In genomic region chr9:89870531-89871150, GRCm38 (mm10) we compare ENCODE assay signal across 33 mouse cellular contexts. TPM values are rescaled to one million over a fixed set of nuclear protein-coding genes. Genes with fewer than 3 reads are reported as not detected.
DNase-seq lines count a peak whose midpoint lies in the region; ATAC-seq and TF ChIP-seq lines count a peak whose summit lies in the region.
"Had no signal": no experiment of that assay in that cellular context is flagged by ENCODE, and none has a peak within 500 bp of the region (broad histone marks: within the 10 kb centered on the region; RNA-seq: fewer than 3 reads in every experiment).

No protein-coding gene starts in this region.

- no peak overlapping the region for H3K4me2 ChIP-seq in forebrain, embryonic 14.5 days (ENCODE audit: low read length)
- H3K4me2 ChIP-seq in forebrain, embryonic 11.5 days (ENCODE audit: low read depth, low read length, severe bottlenecking): no peak overlapping the region
- H3K4me2 ChIP-seq in myocyte (ENCODE audit: low read depth): peak overlapping the region; percentile 43
- H3K4me2 ChIP-seq: heart, embryonic 12.5 days; hindbrain, embryonic 14.5 days; kidney, embryonic 15.5 days; limb, embryonic 12.5 days; liver, embryonic 15.5 days; lung, embryonic 14.5 days; neural tube, embryonic 15.5 days had no signal

- no peak for TF ChIP-seq CTCF in layer of hippocampus, adult 2 months (conservative IDR thresholded peaks at IDR 0.05)

- ATAC-seq in forebrain, embryonic 14.5 days: peak; percentile 62; the same call in 1 of the 2 replicates
- no peak for ATAC-seq in forebrain, embryonic 11.5 days (replicated peaks; ENCODE audit: low FRiP score)

- H3K9ac ChIP-seq in forebrain, embryonic 14.5 days (ENCODE audit: low read length): no peak overlapping the region
- no peak overlapping the region for H3K9ac ChIP-seq in forebrain, embryonic 11.5 days (ENCODE audit: low read length)
- H3K9ac ChIP-seq: heart, embryonic 12.5 days; hindbrain, embryonic 14.5 days; kidney, embryonic 15.5 days; limb, embryonic 12.5 days; liver, embryonic 15.5 days; lung, embryonic 14.5 days; neural tube, embryonic 15.5 days had no signal

- H3K36me3 ChIP-seq in forebrain, embryonic 14.5 days (ENCODE audit: control insufficient read depth, insufficient read depth, low read length): no peaks in the 10 kb centered on the region
- H3K36me3 ChIP-seq in forebrain, embryonic 11.5 days (ENCODE audit: control insufficient read depth, insufficient read depth, low read length): no peaks in the 10 kb centered on the region
- H3K36me3 ChIP-seq in myocyte (ENCODE audit: control insufficient read depth, insufficient read depth): no peaks in the 10 kb centered on the region
- H3K36me3 ChIP-seq: heart, embryonic 12.5 days; kidney, embryonic 15.5 days; limb, embryonic 12.5 days; liver, embryonic 15.5 days; neural tube, embryonic 15.5 days had no signal

- no peak for DNase-seq in forebrain, embryonic 14.5 days (ENCODE audit: low spot score)
- no peak for DNase-seq in forebrain, embryonic 11.5 days (ENCODE audit: low spot score)
- DNase-seq in layer of hippocampus, adult 2 months (ENCODE audit: low spot score in 2 of 2): peak; percentile 49 to 61
- DNase-seq in layer of hippocampus, adult 11-12 months (ENCODE audit: low spot score): no peak
- peak; percentile 55 for DNase-seq in brain, adult 2 months (ENCODE audit: low read depth, low spot score)
- no peak for DNase-seq in gastrocnemius, adult 8-10 months (ENCODE audit: low spot score in 2 of 2)
- DNase-seq: adrenal gland, postnatal 25 days; cerebellum, adult 8-10 months; cerebellum, postnatal 25 days; gastrocnemius, postnatal 25 days; heart, adult 2 months; kidney, adult 18-20 months; kidney, postnatal 25 days; lung, embryonic 14.5 days; lung, postnatal 14 days; midbrain, embryonic 14.5 days; retina, postnatal 1 day; spleen, adult 18-20 months; thymus, adult 18-20 months; thymus, postnatal 25 days had no signal

- H3K4me3 ChIP-seq in forebrain, embryonic 14.5 days (ENCODE audit: low read depth, low read length): no peak overlapping the region
- H3K4me3 ChIP-seq in forebrain, embryonic 11.5 days (ENCODE audit: low read depth, low read length): no peak overlapping the region
- H3K4me3 ChIP-seq in layer of hippocampus, adult 2 months: no peak overlapping the region
- no peak overlapping the region for H3K4me3 ChIP-seq in myocyte
- H3K4me3 ChIP-seq: heart, adult 2 months; heart, embryonic 12.5 days; kidney, embryonic 15.5 days; left cerebral cortex, adult 2 months; limb, embryonic 12.5 days; liver, embryonic 15.5 days; neural tube, embryonic 15.5 days had no signal

- 6% methylated on average over 8 of the region's 8 CpGs for WGBS in forebrain, embryonic 14.5 days
- WGBS in forebrain, embryonic 11.5 days: 6% methylated on average over 8 of the region's 8 CpGs

- H3K27me3 ChIP-seq in forebrain, embryonic 14.5 days (replicated peaks; ENCODE audit: control insufficient read depth, insufficient read depth, low read length): peaks cover 36% of the 10 kb centered on the region
- peaks cover 34% of the 10 kb centered on the region for H3K27me3 ChIP-seq in forebrain, embryonic 11.5 days (ENCODE audit: control insufficient read depth, insufficient read depth, low read length)
- no peaks in the 10 kb centered on the region for H3K27me3 ChIP-seq in myocyte (ENCODE audit: control insufficient read depth, insufficient read depth, insufficient read length)

- no peaks in the 10 kb centered on the region for H3K4me1 ChIP-seq in forebrain, embryonic 14.5 days (ENCODE audit: control insufficient read depth, insufficient read depth, low read length)
- H3K4me1 ChIP-seq in forebrain, embryonic 11.5 days (replicated peaks; ENCODE audit: control insufficient read depth, insufficient read depth, low read length): no peaks in the 10 kb centered on the region
- H3K4me1 ChIP-seq: heart, embryonic 12.5 days; limb, embryonic 12.5 days; liver, embryonic 15.5 days had no signal

- H3K9me3 ChIP-seq in forebrain, embryonic 14.5 days (replicated peaks; ENCODE audit: control insufficient read depth, low read length): no peaks in the 10 kb centered on the region
- no peaks in the 10 kb centered on the region for H3K9me3 ChIP-seq in forebrain, embryonic 11.5 days (ENCODE audit: control insufficient read depth, low read length)
- H3K9me3 ChIP-seq: heart, embryonic 12.5 days; kidney, embryonic 15.5 days; limb, embryonic 12.5 days; liver, embryonic 15.5 days; neural tube, embryonic 15.5 days had no signal

- H3K27ac ChIP-seq in forebrain, embryonic 14.5 days (ENCODE audit: low read depth, low read length): no peak overlapping the region
- no peak overlapping the region for H3K27ac ChIP-seq in forebrain, embryonic 11.5 days (ENCODE audit: low read depth, low read length)
- H3K27ac ChIP-seq in layer of hippocampus, adult 2 months: peak overlapping the region; percentile 76
- H3K27ac ChIP-seq: heart, adult 2 months; hindbrain, embryonic 14.5 days; kidney, embryonic 15.5 days; limb, embryonic 12.5 days; liver, embryonic 15.5 days; neural tube, embryonic 15.5 days; stomach, postnatal 0 days had no signal

- TF ChIP-seq POLR2A in myocyte (IDR thresholded peaks at IDR 0.05; ENCODE audit: insufficient read length, low read depth): no peak

- no peak overlapping the region for H3ac ChIP-seq in myocyte (ENCODE audit: control insufficient read depth, insufficient read length)

- H3K79me2 ChIP-seq in myocyte (ENCODE audit: control insufficient read depth, insufficient read depth): no peaks in the 10 kb centered on the region

TF ChIP-seq in myocyte, 11 proteins besides CTCF, POLR2A, EP300 and RAD21:
- TF ChIP-seq USF1 (IDR thresholded peaks at IDR 0.05; ENCODE audit: low read depth) (no peak), CEBPB (IDR thresholded peaks at IDR 0.05; ENCODE audit: insufficient read depth, poor library complexity, severe bottlenecking) (no peak), E2F4 (IDR thresholded peaks at IDR 0.05; ENCODE audit: insufficient read depth) (no peak), MAX (IDR thresholded peaks at IDR 0.05; ENCODE audit: low read depth) (no peak), MYOD1 (IDR thresholded peaks at IDR 0.05; ENCODE audit: control insufficient read depth in 1 of 3, insufficient read length in 2 of 3, low read depth in 2 of 3) (no peak), REST (IDR thresholded peaks at IDR 0.05; ENCODE audit: insufficient read depth, insufficient read length) (no peak), MYOG (IDR thresholded peaks at IDR 0.05; ENCODE audit: control insufficient read depth in 1 of 3, insufficient read depth in 1 of 3, insufficient read length in 2 of 3, low read depth in 2 of 3) (no peak), TCF12 (IDR thresholded peaks at IDR 0.05; ENCODE audit: insufficient read depth, poor library complexity, severe bottlenecking) (no peak), POLR2AphosphoS2 (IDR thresholded peaks at IDR 0.05; ENCODE audit: insufficient read length, low read depth) (no peak)

RNA-seq across cellular contexts. Expression of gene Rasgrf1, which starts 39.1 kb away (rescaled TPM):
- 3.8 and 7.2 TPM in 2 replicates for polyA plus RNA-seq in forebrain, embryonic 14.5 days (2014; fragmentation: Nextera tagmentation; extraction: Ambion mirVana)
- 0.08 TPM in 1 of 2 replicates, not detected in the other for polyA plus RNA-seq in forebrain, embryonic 11.5 days (2014; fragmentation: Nextera tagmentation; extraction: Ambion mirVana)
- 100 to 1,000 TPM; 480 to 498 TPM for total RNA-seq in layer of hippocampus, adult 2 months (2021)
- not detected for polyA plus RNA-seq in myocyte (2012; fragmentation: generic; extraction: Trizol)
- total RNA-seq in gastrocnemius, adult 8-10 months (2022): under 1 TPM in 3 of 4 experiments, not detected in 1; 0.07 to 0.19 (median 0.11) TPM
- total RNA-seq: gastrocnemius, postnatal 25 days; heart, adult 2 months; hematopoietic stem cell, adult 5-6 weeks had no signal
- polyA plus RNA-seq: embryonic facial prominence, embryonic 11.5 days; heart, adult 2 months; heart, postnatal 0 days; liver, adult 2 months; liver, embryonic 15.5 days had no signal

Comparison
In these comparisons a context has a peak if more than half of its experiments do, and no peak if none do; other contexts are left out.
1. DNase-seq: peak in layer of hippocampus, adult 2 months (2 of 2) and brain, adult 2 months (single experiment); none in forebrain, embryonic 14.5 days (single experiment), forebrain, embryonic 11.5 days (single experiment), layer of hippocampus, adult 11-12 months (single experiment) and gastrocnemius, adult 8-10 months (0 of 2).